Mouse (Mus musculus): ENCODE results near the gene Sppl2b. TPM values are rescaled to one million over a fixed set of nuclear protein-coding genes. Genes with fewer than 3 reads are reported as not detected.
A peak's percentile ranks its signal among the peaks of the same experiment; 100 is the strongest.
"Not testable (repeated sequence)": the region's sequence is repeated elsewhere in the genome, so short reads cannot be mapped to it uniquely, and the experiment has no call there.

Gene Sppl2b
- total RNA-seq (2021): 30.5 and 33.0 TPM in 2 replicates
- long read RNA-seq, experiment 1, transcript Sppl2b-201 (15 exons, 2,869 nt): major isoform, 29 of 62 reads
- long read RNA-seq, experiment 1, partial matches to known transcripts: 4 of 62 reads
- long read RNA-seq, experiment 1, other reads (novel, unspliced or antisense): 29 of 62 reads
- long read RNA-seq, experiment 2, transcript Sppl2b-201 (15 exons, 2,869 nt): major isoform, 13 of 53 reads
- long read RNA-seq, experiment 2, partial matches to known transcripts: 8 of 53 reads
- long read RNA-seq, experiment 2, other reads (novel, unspliced or antisense): 32 of 53 reads

DNA sequence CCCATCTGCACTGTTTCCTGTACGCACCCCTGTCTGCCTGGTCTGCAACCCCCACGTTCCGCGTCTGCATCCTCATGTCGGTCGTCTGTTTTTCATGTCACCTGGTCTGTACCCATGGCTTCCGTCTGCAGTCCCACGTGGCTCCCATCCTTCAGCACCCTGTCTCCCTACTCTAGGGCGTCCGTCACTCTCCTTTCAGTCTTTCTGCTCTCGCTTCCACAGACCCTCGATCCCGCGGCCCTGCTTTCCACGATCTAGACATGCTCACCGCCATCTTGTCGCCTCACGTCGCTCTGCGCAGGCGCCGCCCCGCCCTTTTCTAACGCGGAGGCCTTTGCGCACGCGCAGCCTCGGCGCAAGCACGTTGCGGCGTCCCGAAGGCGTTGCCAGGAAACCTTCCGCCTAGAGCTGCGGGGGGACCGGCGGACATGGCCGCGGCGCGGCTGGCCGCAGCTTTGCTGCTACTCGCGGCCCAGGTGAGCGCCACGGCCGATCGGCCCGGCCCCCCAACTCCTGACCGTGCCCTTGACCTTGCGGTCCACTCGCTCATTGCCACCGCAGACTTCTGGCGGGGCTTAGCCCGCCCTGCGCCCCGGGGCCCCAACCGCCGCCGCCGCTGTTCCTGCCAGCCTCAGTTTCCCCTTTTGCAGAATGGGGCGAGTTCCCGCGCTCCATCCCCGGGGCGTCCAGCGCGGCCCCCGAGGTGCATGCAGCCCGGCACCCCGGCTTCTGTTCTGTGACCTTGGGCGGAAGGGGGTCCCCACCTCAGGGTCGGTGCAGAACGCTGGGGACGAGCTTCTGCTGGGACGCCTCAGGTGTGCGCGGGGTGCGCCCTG is at the start of gene Sppl2b, which contains the start of gene Lsm7:
Gene Sppl2b (plus strand): TSS at position 363 of the 836 bp plus-strand sequence.
Gene Lsm7 (minus strand): TSS at position 297 of the 836 bp plus-strand sequence.
- peak; percentile 98 for DNase-seq

DNA sequence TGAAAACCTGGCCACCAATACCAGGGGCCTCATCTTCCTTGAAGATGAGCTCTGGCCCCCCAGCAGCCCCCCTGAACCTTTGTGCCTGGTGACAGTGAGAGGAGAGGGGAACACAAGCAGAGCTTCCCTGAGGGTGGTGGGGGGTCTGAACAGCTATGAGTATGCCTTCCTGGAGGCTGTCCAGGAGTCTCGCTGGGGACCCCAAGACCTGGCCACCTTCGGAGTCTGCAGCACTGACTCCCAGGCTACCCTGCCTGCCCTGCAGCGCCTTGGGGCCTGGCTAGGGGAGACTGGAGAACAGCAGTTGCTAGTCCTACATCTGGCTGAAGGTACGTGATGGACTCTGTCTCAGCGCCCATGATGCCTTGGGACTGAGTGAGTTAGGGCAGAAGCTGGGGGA is 49.8 kb upstream of the Sppl2b start:
- DNase-seq: no peak

DNA sequence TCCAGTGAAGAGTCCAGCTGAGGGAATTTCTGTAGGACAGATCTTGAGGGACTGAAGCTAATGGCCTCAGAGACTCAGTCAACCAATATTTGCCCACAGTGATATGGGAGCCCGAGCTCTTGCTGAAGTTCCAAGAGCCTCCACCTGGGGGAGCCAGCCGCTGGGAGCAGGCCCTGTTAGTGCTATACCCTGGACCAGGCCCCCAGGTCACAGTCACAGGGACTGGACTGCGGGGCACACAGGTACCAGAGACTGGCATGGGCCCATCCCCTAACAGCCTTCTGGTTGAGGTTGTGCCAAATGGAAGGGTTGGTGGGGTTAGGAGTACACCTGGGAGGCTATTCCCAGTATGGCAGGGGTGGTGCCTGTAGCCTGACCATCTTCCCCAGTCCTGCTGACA is 49.1 kb upstream of the Sppl2b start:
- DNase-seq: peak; percentile 90

DNA sequence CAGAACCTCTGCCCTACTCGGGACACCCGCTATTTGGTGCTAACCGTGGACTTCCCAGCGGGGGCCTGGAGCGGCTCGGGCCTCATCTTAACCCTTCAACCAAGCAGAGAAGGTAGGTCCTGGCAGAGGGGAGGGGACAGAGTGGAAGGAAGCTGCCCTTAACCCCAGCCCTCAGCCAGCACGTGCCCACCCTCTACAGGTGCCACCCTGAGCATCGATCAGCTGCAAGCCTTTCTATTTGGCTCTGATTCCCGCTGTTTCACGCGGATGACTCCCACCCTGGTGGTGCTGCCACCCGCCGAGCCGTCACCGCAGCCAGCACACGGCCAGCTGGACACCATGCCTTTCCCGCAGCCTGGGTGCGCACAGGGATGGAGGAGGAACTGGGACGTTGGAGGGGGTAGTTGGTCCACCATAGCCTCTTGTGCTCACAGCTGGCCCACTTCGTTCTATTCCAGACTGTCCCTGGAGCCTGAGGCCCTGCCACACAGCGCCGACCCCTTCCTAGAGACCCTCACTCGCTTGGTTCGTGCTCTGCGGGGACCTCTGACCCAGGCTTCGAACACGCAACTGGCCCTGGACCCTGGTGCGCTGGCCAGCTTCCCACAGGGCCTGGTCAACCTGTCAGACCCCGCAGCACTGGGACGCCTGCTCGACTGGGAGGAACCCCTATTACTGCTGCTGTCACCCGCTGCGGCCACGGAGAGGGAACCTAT is 48.6 kb upstream of the Sppl2b start:
- DNase-seq: no peak

DNA sequence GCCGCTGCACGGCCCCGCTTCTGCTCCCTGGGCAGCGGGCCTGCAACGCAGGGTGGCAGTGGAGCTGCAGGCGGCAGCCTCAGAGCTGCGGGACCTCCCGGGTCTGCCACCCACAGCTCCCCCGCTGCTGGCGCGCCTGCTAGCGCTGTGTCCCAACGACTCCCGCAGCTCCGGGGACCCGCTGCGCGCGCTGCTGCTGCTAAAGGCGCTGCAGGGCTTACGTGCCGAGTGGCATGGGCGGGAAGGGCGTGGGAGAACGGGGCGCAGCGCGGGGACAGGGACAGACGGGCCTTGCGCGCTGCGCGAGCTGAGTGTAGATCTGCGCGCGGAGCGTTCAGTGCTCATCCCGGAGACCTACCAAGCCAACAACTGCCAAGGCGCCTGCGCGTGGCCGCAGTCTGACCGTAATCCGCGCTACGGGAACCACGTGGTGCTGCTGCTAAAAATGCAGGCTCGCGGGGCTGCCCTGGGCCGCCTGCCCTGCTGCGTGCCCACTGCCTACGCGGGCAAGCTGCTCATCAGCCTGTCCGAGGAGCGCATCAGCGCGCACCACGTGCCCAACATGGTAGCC is 47.9 kb upstream of the Sppl2b start:
- peak; percentile 84 for DNase-seq

DNA sequence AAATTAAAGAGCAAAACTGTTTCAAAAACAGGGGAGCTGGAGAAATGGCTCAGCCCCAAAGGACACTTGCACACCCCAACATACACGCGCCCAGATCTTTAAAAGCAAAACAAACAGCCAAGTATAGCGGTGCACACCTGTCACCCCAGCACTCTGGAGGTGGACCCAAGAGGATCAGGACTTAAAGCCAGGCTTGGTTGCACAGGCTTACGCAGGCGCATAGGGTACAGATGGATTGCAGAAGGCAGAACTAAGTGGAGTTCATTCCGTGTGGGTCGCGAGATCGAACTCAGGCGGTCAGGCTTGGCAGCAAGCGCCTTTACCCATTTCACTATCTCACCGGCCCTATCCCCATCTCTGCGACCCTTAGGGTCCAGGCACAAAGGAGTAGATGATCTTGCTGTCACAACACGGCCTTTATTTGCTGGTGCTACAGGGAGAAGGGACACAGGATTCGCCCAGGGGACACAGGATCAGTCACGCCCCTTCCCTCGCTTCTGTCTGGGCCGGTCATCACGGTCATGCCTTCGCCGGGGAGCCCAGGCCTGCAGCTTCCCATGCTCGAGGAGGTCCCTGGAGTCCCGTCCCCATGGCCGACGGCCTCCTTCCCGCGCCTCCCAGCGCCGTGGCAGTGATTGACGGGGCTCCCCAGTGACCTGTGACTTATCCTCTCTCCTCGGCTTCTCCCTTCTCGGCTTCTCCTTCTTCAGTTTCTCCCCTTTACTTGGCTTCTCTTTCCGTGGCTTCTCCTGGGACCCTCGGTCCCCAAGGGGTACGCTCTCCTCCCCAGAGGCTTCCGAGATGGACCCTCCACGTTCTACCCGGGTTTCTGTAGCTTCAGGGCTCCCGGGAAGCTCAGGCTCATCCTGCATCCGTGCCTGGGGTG is 46.7 kb upstream of the Sppl2b start:
- DNase-seq: peak; percentile 40

DNA sequence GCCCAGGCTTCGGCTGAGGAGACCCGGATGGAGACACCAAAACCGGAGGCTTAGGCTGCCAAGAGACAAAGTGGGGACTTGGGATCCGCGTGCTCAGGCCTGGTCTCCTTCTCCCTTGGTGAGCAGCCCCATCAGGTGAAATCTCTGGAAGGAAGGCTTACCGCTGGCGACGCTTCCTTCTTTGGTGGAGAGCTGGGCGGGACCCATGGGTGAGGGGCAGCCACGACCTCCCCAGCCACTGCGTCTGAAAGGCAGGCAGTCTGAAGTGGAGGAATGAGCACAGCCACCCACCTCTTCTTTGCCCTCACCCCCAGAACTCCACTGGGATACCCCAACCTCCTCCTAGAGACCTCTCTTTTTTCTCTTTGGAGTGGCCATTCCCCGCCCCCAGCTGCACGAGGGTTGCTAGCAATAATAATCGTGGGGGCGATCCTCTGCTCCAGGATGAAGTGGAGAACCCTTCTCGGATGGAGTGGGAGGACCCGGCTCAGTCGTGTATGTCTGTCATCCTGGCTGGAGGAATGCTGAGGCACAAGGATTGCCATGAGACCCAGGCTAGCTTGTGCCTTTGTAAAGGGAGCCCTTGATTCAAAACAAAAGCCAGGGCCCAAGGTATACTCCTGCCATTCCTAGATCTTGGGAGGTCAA is 46.0 kb upstream of the Sppl2b start:
- peak; percentile 6 for DNase-seq

DNA sequence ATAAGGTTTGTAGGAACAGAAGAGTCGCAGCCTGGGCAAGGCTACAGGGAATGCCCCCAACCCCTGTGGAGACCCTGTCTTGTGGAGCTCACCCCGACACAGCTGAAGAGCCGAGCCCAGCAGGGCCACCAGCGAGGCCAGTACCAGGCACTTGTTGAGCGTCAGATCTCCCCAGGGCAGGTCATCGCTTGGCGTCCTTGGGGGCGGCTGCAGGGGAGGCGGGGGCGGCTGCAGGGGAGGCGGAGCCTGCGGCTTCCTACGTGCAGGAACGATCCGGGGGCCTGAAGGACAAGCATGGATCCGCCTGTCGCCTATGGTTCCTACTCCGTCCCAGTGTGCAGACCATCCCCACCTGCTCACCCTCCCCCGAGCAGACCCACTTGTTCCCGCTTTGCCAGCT is 45.0 kb upstream of the Sppl2b start:
- DNase-seq: peak; percentile 80

DNA sequence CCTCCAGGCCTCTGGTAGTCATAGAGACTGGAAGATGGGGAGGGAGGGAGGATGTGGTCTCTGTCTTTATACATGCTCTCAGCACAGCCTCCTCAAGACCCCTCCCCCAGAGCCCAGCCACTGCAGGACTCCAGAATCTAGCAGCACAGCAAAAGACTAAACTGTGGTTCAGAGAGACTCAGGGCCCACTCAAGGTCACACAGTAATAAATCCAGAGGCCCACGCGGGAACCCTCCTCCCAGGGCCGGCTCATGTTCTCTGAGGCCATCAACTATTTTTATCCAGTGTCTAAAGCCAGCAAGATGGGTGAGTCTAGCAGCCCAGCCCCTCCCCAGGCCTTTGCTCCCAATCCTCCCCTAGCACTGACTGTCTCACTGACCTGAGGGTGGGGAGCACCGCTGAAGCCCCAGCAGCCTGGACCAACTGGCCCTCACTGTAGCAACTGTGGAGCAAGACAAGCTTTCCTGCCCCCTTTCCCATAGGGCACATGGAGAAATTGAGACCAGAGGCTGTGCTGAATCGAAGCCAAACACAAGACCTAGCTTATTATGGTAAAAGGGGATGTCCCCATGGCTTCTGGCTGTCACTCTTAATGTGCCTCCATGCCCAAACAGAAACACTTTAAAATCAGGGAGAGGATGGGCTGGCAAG is 42.6 kb upstream of the Sppl2b start:
- DNase-seq: peak; percentile 77

DNA sequence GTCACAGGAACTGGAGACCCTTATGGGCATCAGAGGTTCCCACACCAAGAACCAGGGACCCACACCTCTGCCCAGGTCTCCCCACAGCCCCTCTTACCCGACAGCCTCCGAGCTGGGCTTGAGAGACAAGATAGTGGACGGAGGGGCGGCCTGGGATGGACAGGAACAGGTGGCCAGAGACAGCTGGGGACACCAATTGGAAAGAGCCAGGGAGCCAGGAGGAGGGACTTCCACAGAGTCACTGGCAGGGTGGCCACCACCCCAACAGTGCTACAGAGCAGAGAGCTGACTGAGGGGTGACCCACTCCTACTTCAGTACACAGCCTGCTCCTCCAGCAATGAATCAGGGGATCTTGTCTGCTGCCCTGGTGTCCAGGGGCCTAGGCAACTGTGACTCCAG is 41.7 kb upstream of the Sppl2b start, which contains the start of gene Jsrp1:
Gene Jsrp1 (minus strand): TSS at position 133 of the 400 bp plus-strand sequence.
- DNase-seq: no peak

DNA sequence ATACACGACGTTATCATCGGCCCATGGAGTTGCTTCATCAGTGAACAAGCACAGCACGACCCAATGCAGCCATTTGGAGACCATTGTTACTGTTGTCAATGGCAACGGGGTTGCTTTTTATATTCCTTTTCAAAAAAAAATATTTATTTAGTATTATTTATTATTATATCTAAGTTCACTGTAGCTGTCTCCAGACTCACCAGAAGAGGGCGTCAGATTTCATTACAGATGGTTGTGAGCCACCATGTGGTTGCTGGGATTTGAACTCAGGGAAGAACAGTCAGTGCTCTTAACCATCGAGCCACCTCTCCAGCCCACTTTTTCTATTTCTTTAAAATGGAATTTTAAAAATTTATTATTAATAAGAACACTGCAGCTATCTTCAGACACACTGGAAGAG is 40.3 kb upstream of the Sppl2b start:
- DNase-seq: no peak

DNA sequence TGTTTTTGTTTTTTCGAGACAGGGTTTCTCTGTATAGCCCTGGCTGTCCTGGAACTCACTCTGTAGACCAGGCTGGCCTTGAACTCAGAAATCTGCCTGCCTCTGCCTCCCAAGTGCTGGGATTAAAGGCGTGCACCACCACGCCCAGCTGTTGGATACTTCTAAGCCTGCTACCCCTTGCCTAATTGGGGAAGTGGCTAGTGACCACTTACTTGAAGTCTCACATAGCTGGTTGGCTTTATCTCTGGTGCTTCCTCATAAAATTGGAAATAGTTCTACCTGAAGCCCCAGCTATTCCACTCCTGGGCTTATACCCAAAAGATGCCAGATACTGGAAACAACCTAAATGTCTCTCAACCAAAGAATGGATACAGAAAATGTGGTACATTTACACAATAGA is 38.8 kb upstream of the Sppl2b start:
- not testable (repeated sequence) for DNase-seq

DNA sequence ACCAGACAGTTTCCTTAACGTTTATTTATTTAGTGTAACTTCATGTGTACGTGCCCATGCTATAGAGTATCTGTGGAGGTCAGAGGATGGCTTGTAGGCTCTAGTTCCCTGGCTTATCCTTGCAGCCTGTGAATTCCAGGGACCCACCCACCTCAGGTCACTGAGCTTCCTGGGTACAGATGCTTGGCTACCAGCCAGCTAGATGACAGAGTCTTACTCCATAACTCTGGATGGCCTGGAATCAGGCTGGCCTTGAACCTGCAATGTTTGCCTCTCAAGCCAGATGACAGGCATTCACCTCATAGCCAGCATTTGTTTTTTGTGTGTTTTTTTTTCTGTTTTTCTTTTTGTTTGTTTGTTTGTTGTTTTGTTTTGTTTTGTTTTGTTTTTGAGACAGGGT is 37.9 kb upstream of the Sppl2b start:
- DNase-seq: peak; percentile 65

DNA sequence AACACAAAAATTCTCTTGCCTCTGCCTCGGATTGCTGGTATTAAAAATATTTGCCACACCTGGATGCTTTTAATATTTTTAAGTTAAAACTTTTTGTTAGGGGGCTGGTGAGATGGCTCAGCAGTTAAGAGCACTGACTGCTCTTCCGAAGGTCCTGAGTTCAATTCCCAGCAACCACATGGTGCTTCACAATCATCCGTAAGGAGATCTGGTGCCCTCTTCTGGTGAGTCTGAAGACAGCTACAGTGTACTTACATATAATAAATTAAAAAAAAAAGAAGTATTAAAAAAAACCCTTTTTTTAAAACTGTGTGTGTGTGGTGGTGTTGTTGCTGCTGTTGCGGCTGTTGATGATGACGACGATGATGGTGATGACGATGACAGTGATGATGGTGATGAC is 37.1 kb upstream of the Sppl2b start:
- not testable (repeated sequence) for DNase-seq

DNA sequence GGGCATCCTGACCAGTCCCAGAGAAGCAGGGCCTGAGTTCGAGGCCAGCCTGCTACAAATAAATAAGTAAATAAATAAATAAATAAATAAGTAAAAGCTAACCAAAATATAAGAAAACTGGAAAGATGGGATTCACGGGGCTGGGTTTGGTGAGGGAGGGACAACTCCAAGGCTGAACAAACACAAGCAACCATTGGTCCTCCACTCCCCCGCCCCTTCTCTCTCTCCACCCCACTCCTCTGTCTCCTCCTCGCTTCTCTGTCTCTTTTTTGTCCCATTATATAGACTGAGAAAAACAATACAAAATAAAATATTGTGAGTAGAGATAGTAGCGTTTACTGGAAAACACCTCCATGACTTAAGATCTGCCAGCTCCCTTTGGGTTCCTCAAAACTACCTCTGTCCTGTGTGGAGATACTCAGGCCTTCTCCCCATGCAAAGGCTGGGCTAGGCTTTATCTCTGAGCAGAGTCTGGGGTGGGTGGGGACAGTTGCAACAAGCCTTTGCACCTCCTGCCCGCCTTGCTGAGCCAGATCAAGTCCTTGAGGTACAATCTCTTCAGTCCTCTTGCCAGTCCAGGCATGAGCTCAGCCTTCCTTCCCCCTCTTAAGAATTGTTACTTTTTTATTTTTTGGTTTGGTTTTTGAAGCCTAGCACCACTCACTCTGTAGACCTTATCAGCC is 36.3 kb upstream of the Sppl2b start:
- no peak for DNase-seq

DNA sequence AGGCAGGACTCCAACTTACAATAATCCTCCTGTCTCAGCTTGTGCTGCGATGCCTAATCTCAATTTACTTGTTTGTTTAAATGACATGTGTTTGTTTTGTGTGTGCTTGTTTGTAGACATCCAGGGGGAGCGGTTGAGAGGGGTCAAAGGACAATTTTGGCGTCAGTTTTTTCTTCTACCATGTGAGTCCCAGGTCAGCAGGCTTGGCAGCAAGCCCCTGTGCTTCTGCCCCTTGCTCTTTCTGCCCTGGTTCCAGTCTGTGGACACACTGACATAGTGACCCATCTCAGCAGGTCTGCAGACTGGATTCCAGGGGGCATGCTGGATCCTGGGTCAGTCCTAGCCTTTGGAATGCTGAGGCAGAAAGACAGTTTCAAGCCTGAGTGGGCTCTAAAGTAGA is 35.7 kb upstream of the Sppl2b start:
- DNase-seq: no peak

DNA sequence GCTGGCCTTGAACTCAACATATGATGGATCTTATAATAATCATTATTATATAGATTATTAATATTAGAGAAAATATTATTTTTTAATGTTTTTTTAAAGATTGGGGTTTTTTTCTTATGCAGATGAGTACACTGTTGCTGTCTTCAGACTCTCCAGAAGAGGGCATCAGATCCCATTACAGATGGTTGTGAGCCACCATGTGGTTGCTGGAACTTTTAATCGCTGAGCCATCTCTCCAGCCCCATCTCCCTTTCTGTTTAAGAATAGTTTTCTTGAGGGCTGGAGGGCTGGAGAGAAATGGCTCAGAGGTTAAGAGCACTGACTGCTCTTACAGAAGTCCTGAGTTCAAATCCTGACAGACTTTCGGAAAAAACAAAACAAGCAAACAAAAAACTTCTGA is 33.1 kb upstream of the Sppl2b start:
- peak; percentile 43 for DNase-seq

DNA sequence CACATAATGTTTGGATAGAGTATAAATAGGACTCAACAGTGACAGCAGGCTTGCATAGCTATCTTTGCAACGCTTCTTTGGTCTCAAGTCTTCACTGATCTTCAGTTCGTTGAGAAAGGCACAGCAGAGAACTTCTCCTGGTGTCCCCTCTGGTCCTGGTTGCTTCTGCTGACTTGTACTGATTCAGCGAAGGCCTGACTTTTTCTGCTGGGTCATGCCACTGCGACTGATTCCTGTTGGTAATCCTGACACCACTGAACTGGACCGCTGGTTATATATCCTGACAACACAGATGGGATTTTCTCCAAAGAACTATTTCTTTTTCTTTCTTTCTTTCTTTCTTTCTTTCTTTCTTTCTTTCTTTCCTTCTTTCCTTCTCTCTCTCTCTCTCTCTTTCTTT is 32.5 kb upstream of the Sppl2b start:
- no peak for DNase-seq

DNA sequence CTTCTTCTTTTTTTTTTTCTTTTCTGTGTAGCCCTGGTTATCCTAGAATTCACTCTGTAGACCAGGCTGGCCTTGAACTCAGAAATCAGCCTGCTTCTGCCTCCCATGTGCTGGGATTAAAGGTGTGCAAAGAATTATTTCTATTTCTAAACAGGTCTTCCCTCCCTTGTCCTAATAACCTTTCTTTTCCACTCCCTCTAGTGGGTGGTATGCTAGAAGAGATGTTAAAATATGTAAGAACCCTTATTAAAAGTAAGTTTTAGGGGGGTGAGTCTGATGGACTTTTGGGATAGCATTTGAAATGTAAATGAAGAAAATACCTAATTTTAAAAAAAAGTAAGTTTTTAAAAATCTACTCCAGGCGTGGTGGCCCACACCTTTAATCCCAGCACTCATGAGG is 31.8 kb upstream of the Sppl2b start:
- DNase-seq: no peak

Data from adrenal gland, postnatal 14 days (tissue).